Mouse (Mus musculus): ENCODE data around the gene Dennd2a.

- TF ChIP-seq CTCF (IDR thresholded peaks at IDR 0.05; ENCODE audit: low read depth, low read length) (no peak), POLR2A (IDR thresholded peaks at IDR 0.05; ENCODE audit: borderline replicate concordance, low read depth, low read length) (no peak)
Observed at GRCm38 (mm10) chr6:39556900-39557659, 587 bp downstream of the Dennd2a start.
